27 mouse cellular contexts compared by ENCODE assay signal in genomic region chr11:46358369-46358768, GRCm38 (mm10). TPM values are rescaled to one million over a fixed set of nuclear protein-coding genes. Genes with fewer than 3 reads are reported as not detected.
A peak's percentile ranks its signal among the peaks of the same experiment; 100 is the strongest.
DNase-seq lines count a peak whose midpoint lies in the region; ATAC-seq lines count a peak whose summit lies in the region.
"Had no signal": no experiment of that assay in that cellular context is flagged by ENCODE, and none has a peak within 500 bp of the region (broad histone marks: within the 10 kb centered on the region; RNA-seq: fewer than 3 reads in every experiment).

No protein-coding gene starts in this region.

- H3K27ac ChIP-seq in liver, embryonic 11.5 days (ENCODE audit: low read depth, low read length): no peak overlapping the region
- H3K27ac ChIP-seq in liver, embryonic 12.5 days: no peak overlapping the region
- H3K27ac ChIP-seq: embryonic facial prominence, embryonic 13.5 days; embryonic facial prominence, embryonic 15.5 days; forebrain, embryonic 10.5 days; forebrain, embryonic 12.5 days had no signal

- peak; percentile 3 for DNase-seq in liver, embryonic 11.5 days (ENCODE audit: low spot score)
- peak; percentile 43 for DNase-seq in CD4-positive helper T cell, adult 2 months (ENCODE audit: low read depth, low spot score)
- DNase-seq in T-cell, adult 2 months (ENCODE audit: low spot score): peak; percentile 67
- no peak for DNase-seq in yolk sac, embryonic 10.5 days (ENCODE audit: low spot score)
- no peak for DNase-seq in adipocyte (ENCODE audit: low spot score)
- DNase-seq: adrenal gland, adult 8-10 months; adrenal gland, postnatal 14 days; adrenal gland, postnatal 36 days; B cell, adult 2 months; cerebellum, adult 11-12 months; cerebellum, adult 2 months; cerebellum, adult 9-10 months; cerebellum, postnatal 14 days; cerebellum, postnatal 36 days; embryo, embryonic 11 days had no signal

- no peak overlapping the region for H3K4me2 ChIP-seq in liver, embryonic 11.5 days
- H3K4me2 ChIP-seq in liver, embryonic 12.5 days: no peak overlapping the region
- H3K4me2 ChIP-seq: embryonic facial prominence, embryonic 13.5 days; embryonic facial prominence, embryonic 15.5 days; forebrain, embryonic 12.5 days had no signal

- no peak for ATAC-seq in liver, embryonic 11.5 days (replicated peaks; ENCODE audit: low FRiP score)
- no peak for ATAC-seq in liver, embryonic 12.5 days
- ATAC-seq: forebrain, embryonic 14.5 days; forebrain, embryonic 16.5 days; Patski had no signal

- no peaks in the 10 kb centered on the region for H3K9me3 ChIP-seq in liver, embryonic 11.5 days (ENCODE audit: control insufficient read depth, low read length)
- no peaks in the 10 kb centered on the region for H3K9me3 ChIP-seq in liver, embryonic 12.5 days (replicated peaks)
- H3K9me3 ChIP-seq: embryonic facial prominence, embryonic 13.5 days; embryonic facial prominence, embryonic 15.5 days; forebrain, embryonic 10.5 days; forebrain, embryonic 12.5 days; G1E had no signal

- H3K4me1 ChIP-seq in liver, embryonic 11.5 days (replicated peaks; ENCODE audit: control insufficient read depth, insufficient read depth, low read length): no peaks in the 10 kb centered on the region
- H3K4me1 ChIP-seq in liver, embryonic 12.5 days: no peaks in the 10 kb centered on the region
- H3K4me1 ChIP-seq: embryonic facial prominence, embryonic 15.5 days; forebrain, embryonic 12.5 days had no signal

- H3K4me3 ChIP-seq in liver, embryonic 11.5 days (ENCODE audit: low read depth, low read length): no peak overlapping the region
- H3K4me3 ChIP-seq in liver, embryonic 12.5 days: no peak overlapping the region
- H3K4me3 ChIP-seq: embryonic facial prominence, embryonic 13.5 days; embryonic facial prominence, embryonic 15.5 days; erythroblast, embryonic 14.5 days; forebrain, embryonic 10.5 days; forebrain, embryonic 12.5 days had no signal

- WGBS in liver, embryonic 11.5 days: 61% methylated on average over 1 of the region's 1 CpGs
- 49% methylated on average over 1 of the region's 1 CpGs for WGBS in liver, embryonic 12.5 days (ENCODE audit: insufficient replicate concordance)

- no peaks in the 10 kb centered on the region for H3K36me3 ChIP-seq in liver, embryonic 11.5 days (ENCODE audit: control insufficient read depth, insufficient read depth, low read length)
- no peaks in the 10 kb centered on the region for H3K36me3 ChIP-seq in liver, embryonic 12.5 days
- H3K36me3 ChIP-seq: embryonic facial prominence, embryonic 13.5 days; embryonic facial prominence, embryonic 15.5 days; forebrain, embryonic 10.5 days; forebrain, embryonic 12.5 days; G1E had no signal

- H3K9ac ChIP-seq in liver, embryonic 11.5 days (ENCODE audit: low read depth, low read length): no peak overlapping the region
- no peak overlapping the region for H3K9ac ChIP-seq in liver, embryonic 12.5 days
- H3K9ac ChIP-seq: embryonic facial prominence, embryonic 13.5 days; embryonic facial prominence, embryonic 15.5 days; forebrain, embryonic 12.5 days had no signal

- no peaks in the 10 kb centered on the region for H3K27me3 ChIP-seq in liver, embryonic 11.5 days (replicated peaks; ENCODE audit: control insufficient read depth, insufficient read depth, low read length)
- H3K27me3 ChIP-seq in liver, embryonic 12.5 days (replicated peaks): 0 out of 2 replicates have a peak, but pooled peaks cover 4% of the 10 kb centered on the region
- H3K27me3 ChIP-seq: embryonic facial prominence, embryonic 13.5 days; embryonic facial prominence, embryonic 15.5 days; forebrain, embryonic 12.5 days had no signal

RNA-seq across cellular contexts. Expression of gene Itk, which starts 30.9 kb away (rescaled TPM):
- polyA plus RNA-seq in liver, embryonic 11.5 days (2014; fragmentation: Nextera tagmentation; extraction: Ambion mirVana): 0.05 and 0.14 TPM in 2 replicates
- not detected in 2 replicates for polyA plus RNA-seq in liver, embryonic 12.5 days (2016; fragmentation: Nextera tagmentation; extraction: Ambion mirVana)
- polyA plus RNA-seq: embryonic facial prominence, embryonic 11.5 days; embryonic facial prominence, embryonic 13.5 days; forebrain, embryonic 10.5 days; forebrain, embryonic 12.5 days; forebrain, embryonic 14.5 days; forebrain, embryonic 16.5 days had no signal

RNA-seq across cellular contexts. Expression of gene Fam71b, which starts 38.0 kb away (rescaled TPM):
- polyA plus RNA-seq in liver, embryonic 11.5 days (2014; fragmentation: Nextera tagmentation; extraction: Ambion mirVana): not detected in 2 replicates
- not detected in 2 replicates for polyA plus RNA-seq in liver, embryonic 12.5 days (2016; fragmentation: Nextera tagmentation; extraction: Ambion mirVana)
- polyA plus RNA-seq: cerebellum, adult 2 months; embryonic facial prominence, embryonic 11.5 days; embryonic facial prominence, embryonic 13.5 days; embryonic facial prominence, embryonic 15.5 days; erythroblast, embryonic 14.5 days; forebrain, embryonic 10.5 days; forebrain, embryonic 12.5 days; forebrain, embryonic 14.5 days; forebrain, embryonic 16.5 days; frontal cortex, adult 2 months; G1E; Patski had no signal

RNA-seq across cellular contexts. Expression of gene Cyfip2, which starts 45.7 kb away (rescaled TPM):
- 8.7 and 8.9 TPM in 2 replicates for polyA plus RNA-seq in liver, embryonic 11.5 days (2014; fragmentation: Nextera tagmentation; extraction: Ambion mirVana)
- polyA plus RNA-seq in liver, embryonic 12.5 days (2016; fragmentation: Nextera tagmentation; extraction: Ambion mirVana): 4.9 TPM in 2 replicates

Comparison
In these comparisons a context has a peak if more than half of its experiments do, and no peak if none do; other contexts are left out.
1. DNase-seq: peak in liver, embryonic 11.5 days (single experiment), CD4-positive helper T cell, adult 2 months (single experiment) and T-cell, adult 2 months (single experiment); none in yolk sac, embryonic 10.5 days (single experiment) and adipocyte (single experiment).